Mouse (Mus musculus): ENCODE data around the gene Fbxo34. TPM values are rescaled to one million over a fixed set of nuclear protein-coding genes. Genes with fewer than 3 reads are reported as not detected.

Fbxo34 gene
- polyA plus RNA-seq, 1 experiment from 2014 or later: 33.6 TPM

- Histone ChIP-seq H3K27me3 (replicated peaks; ENCODE audit: control insufficient read depth, insufficient read depth, low read length) (no peaks in the 10 kb centered on the region), H3K4me1 (ENCODE audit: control insufficient read depth, insufficient read depth, low read depth, low read length) (no peaks in the 10 kb centered on the region), H3K4me2 (ENCODE audit: low read length) (no peak overlapping the region), H3K36me3 (ENCODE audit: control insufficient read depth, insufficient read depth, low read length) (no peaks in the 10 kb centered on the region), H3K9ac (ENCODE audit: low read depth, low read length) (no peak overlapping the region), H3K9me3 (ENCODE audit: control insufficient read depth, low read length) (no peaks in the 10 kb centered on the region), H3K4me3 (ENCODE audit: low read length) (no peak overlapping the region), H3K27ac (ENCODE audit: low read depth, low read length) (no peak overlapping the region)
- no peak for ATAC-seq
- 85% methylated on average over 10 of the region's 10 CpGs for WGBS
Observed at GRCm38 (mm10) chr14:47464426-47464825, 14.2 kb downstream of the Fbxo34 start.

- WGBS: 49% methylated on average over 7 of the region's 7 CpGs
- H3K9ac ChIP-seq (ENCODE audit: low read depth, low read length): no peak overlapping the region
Observed at GRCm38 (mm10) chr14:47465468-47466175, 15.4 kb downstream of the Fbxo34 start.

GRCm38 (mm10) chr14:47472359-47472742, 22.1 kb downstream of the Fbxo34 start:
- Histone ChIP-seq H3K4me2 (ENCODE audit: low read length) (peak overlapping the region; percentile 68), H3K4me1 (ENCODE audit: control insufficient read depth, insufficient read depth, low read depth, low read length) (peaks cover 13% of the 10 kb centered on the region), H3K9ac (ENCODE audit: low read depth, low read length) (peak overlapping the region; percentile 93), H3K4me3 (ENCODE audit: low read length) (peak overlapping the region; percentile 92), H3K36me3 (ENCODE audit: control insufficient read depth, insufficient read depth, low read length) (no peaks in the 10 kb centered on the region), H3K27ac (ENCODE audit: low read depth, low read length) (peak overlapping the region; percentile 87), H3K9me3 (ENCODE audit: control insufficient read depth, low read length) (no peaks in the 10 kb centered on the region), H3K27me3 (replicated peaks; ENCODE audit: control insufficient read depth, insufficient read depth, low read length) (no peaks in the 10 kb centered on the region)
- ATAC-seq: peak; percentile 97
- WGBS: under 1% methylated on average over 40 of the region's 40 CpGs

More at GRCm38 (mm10) chr14:47465468-47466175, 15.4 kb downstream of the Fbxo34 start:
- no peak for ATAC-seq
- H3K4me3 ChIP-seq (ENCODE audit: low read length): no peak overlapping the region
- H3K27ac ChIP-seq (ENCODE audit: low read depth, low read length): no peak overlapping the region
- no peaks in the 10 kb centered on the region for H3K27me3 ChIP-seq (replicated peaks; ENCODE audit: control insufficient read depth, insufficient read depth, low read length)
- no peaks in the 10 kb centered on the region for H3K36me3 ChIP-seq (ENCODE audit: control insufficient read depth, insufficient read depth, low read length)
- no peak overlapping the region for H3K4me2 ChIP-seq (ENCODE audit: low read length)
- no peaks in the 10 kb centered on the region for H3K4me1 ChIP-seq (ENCODE audit: control insufficient read depth, insufficient read depth, low read depth, low read length)
- no peaks in the 10 kb centered on the region for H3K9me3 ChIP-seq (ENCODE audit: control insufficient read depth, low read length)

GRCm38 (mm10) chr14:47472743-47473546, 22.7 kb downstream of the Fbxo34 start:
- Histone ChIP-seq H3K4me2 (ENCODE audit: low read length) (peak overlapping the region; percentile 68), H3K27ac (ENCODE audit: low read depth, low read length) (peak overlapping the region; percentile 87), H3K4me1 (ENCODE audit: control insufficient read depth, insufficient read depth, low read depth, low read length) (peaks cover 13% of the 10 kb centered on the region), H3K27me3 (replicated peaks; ENCODE audit: control insufficient read depth, insufficient read depth, low read length) (no peaks in the 10 kb centered on the region), H3K9ac (ENCODE audit: low read depth, low read length) (peak overlapping the region; percentile 93), H3K9me3 (ENCODE audit: control insufficient read depth, low read length) (no peaks in the 10 kb centered on the region), H3K4me3 (ENCODE audit: low read length) (peak overlapping the region; percentile 92), H3K36me3 (ENCODE audit: control insufficient read depth, insufficient read depth, low read length) (no peaks in the 10 kb centered on the region)
- 3% methylated on average over 42 of the region's 69 CpGs for WGBS
- peak; percentile 67 for ATAC-seq

GRCm38 (mm10) chr14:47473891-47474290, 23.7 kb downstream of the Fbxo34 start:
- peaks cover 13% of the 10 kb centered on the region for H3K4me1 ChIP-seq (ENCODE audit: control insufficient read depth, insufficient read depth, low read depth, low read length)
- no peak overlapping the region for H3K27ac ChIP-seq (ENCODE audit: low read depth, low read length)
- no peaks in the 10 kb centered on the region for H3K9me3 ChIP-seq (ENCODE audit: control insufficient read depth, low read length)
- 88% methylated on average over 9 of the region's 9 CpGs for WGBS
- peak overlapping the region; percentile 68 for H3K4me2 ChIP-seq (ENCODE audit: low read length)
- ATAC-seq: no peak
- no peaks in the 10 kb centered on the region for H3K36me3 ChIP-seq (ENCODE audit: control insufficient read depth, insufficient read depth, low read length)
- H3K27me3 ChIP-seq (replicated peaks; ENCODE audit: control insufficient read depth, insufficient read depth, low read length): no peaks in the 10 kb centered on the region
- no peak overlapping the region; the same call in 1 of the 2 replicates for H3K4me3 ChIP-seq (ENCODE audit: low read length)
- 0 out of 2 replicates have a peak overlapping the region, but pooled peaks have one; percentile 1 for H3K9ac ChIP-seq (ENCODE audit: low read depth, low read length)

- Histone ChIP-seq H3K9me3 (ENCODE audit: control insufficient read depth, low read length) (no peaks in the 10 kb centered on the region), H3K4me3 (ENCODE audit: low read length) (no peak overlapping the region), H3K4me1 (ENCODE audit: control insufficient read depth, insufficient read depth, low read depth, low read length) (peaks cover 13% of the 10 kb centered on the region), H3K9ac (ENCODE audit: low read depth, low read length) (no peak overlapping the region; the same call in 1 of the 2 replicates), H3K36me3 (ENCODE audit: control insufficient read depth, insufficient read depth, low read length) (no peaks in the 10 kb centered on the region), H3K27ac (ENCODE audit: low read depth, low read length) (no peak overlapping the region), H3K27me3 (replicated peaks; ENCODE audit: control insufficient read depth, insufficient read depth, low read length) (no peaks in the 10 kb centered on the region), H3K4me2 (ENCODE audit: low read length) (no peak overlapping the region)
- 90% methylated on average over 8 of the region's 8 CpGs for WGBS
- ATAC-seq: no peak
Observed at GRCm38 (mm10) chr14:47474571-47475254, 24.5 kb downstream of the Fbxo34 start.

- H3K4me3 ChIP-seq (ENCODE audit: low read length): no peak overlapping the region
- no peaks in the 10 kb centered on the region for H3K36me3 ChIP-seq (ENCODE audit: control insufficient read depth, insufficient read depth, low read length)
- no peak for ATAC-seq
- H3K4me1 ChIP-seq (ENCODE audit: control insufficient read depth, insufficient read depth, low read depth, low read length): peaks cover 13% of the 10 kb centered on the region
- WGBS: 90% methylated on average over 4 of the region's 4 CpGs
- H3K9me3 ChIP-seq (ENCODE audit: control insufficient read depth, low read length): no peaks in the 10 kb centered on the region
- H3K27me3 ChIP-seq (replicated peaks; ENCODE audit: control insufficient read depth, insufficient read depth, low read length): no peaks in the 10 kb centered on the region
- no peak overlapping the region for H3K27ac ChIP-seq (ENCODE audit: low read depth, low read length)
- H3K9ac ChIP-seq (ENCODE audit: low read depth, low read length): no peak overlapping the region
- no peak overlapping the region for H3K4me2 ChIP-seq (ENCODE audit: low read length)
Observed at GRCm38 (mm10) chr14:47476266-47476665, 26.0 kb downstream of the Fbxo34 start.

GRCm38 (mm10) chr14:47477711-47478110, 27.5 kb downstream of the Fbxo34 start:
- Histone ChIP-seq H3K9me3 (ENCODE audit: control insufficient read depth, low read length) (no peaks in the 10 kb centered on the region), H3K36me3 (ENCODE audit: control insufficient read depth, insufficient read depth, low read length) (no peaks in the 10 kb centered on the region), H3K27ac (ENCODE audit: low read depth, low read length) (no peak overlapping the region), H3K9ac (ENCODE audit: low read depth, low read length) (no peak overlapping the region), H3K4me1 (ENCODE audit: control insufficient read depth, insufficient read depth, low read depth, low read length) (peaks cover 13% of the 10 kb centered on the region), H3K4me3 (ENCODE audit: low read length) (no peak overlapping the region), H3K4me2 (ENCODE audit: low read length) (no peak overlapping the region), H3K27me3 (replicated peaks; ENCODE audit: control insufficient read depth, insufficient read depth, low read length) (no peaks in the 10 kb centered on the region)
- 86% methylated on average over 2 of the region's 2 CpGs for WGBS
- ATAC-seq: no peak

GRCm38 (mm10) chr14:47482200-47482599, 32.0 kb downstream of the Fbxo34 start:
- H3K27ac ChIP-seq (ENCODE audit: low read depth, low read length): no peak overlapping the region
- H3K9ac ChIP-seq (ENCODE audit: low read depth, low read length): no peak overlapping the region
- no peak for ATAC-seq
- no peaks in the 10 kb centered on the region for H3K36me3 ChIP-seq (ENCODE audit: control insufficient read depth, insufficient read depth, low read length)
- 85% methylated on average over 6 of the region's 6 CpGs for WGBS
- H3K27me3 ChIP-seq (replicated peaks; ENCODE audit: control insufficient read depth, insufficient read depth, low read length): no peaks in the 10 kb centered on the region
- no peak overlapping the region for H3K4me2 ChIP-seq (ENCODE audit: low read length)
- no peaks in the 10 kb centered on the region for H3K4me1 ChIP-seq (ENCODE audit: control insufficient read depth, insufficient read depth, low read depth, low read length)
- H3K4me3 ChIP-seq (ENCODE audit: low read length): no peak overlapping the region
- no peaks in the 10 kb centered on the region for H3K9me3 ChIP-seq (ENCODE audit: control insufficient read depth, low read length)
